Mouse (Mus musculus) ES-Bruce4 (cell line): ENCODE data around the gene Lnpep. TPM values are rescaled to one million over a fixed set of nuclear protein-coding genes. Genes with fewer than 3 reads are reported as not detected.

ENCODE experiments used
- H3K27ac ChIP-seq: 2 replicates; pipeline ENCODE4 v1.5.1; 2012; ENCODE audit warnings: low read length, inconsistent platforms; ENCODE audit not compliant: insufficient read depth
- H3K27me3 ChIP-seq: 2 replicates; pipeline ENCODE4 v1.6.1; 2012; ENCODE audit warnings: mild to moderate bottlenecking, low read length, inconsistent platforms; ENCODE audit not compliant: control insufficient read depth, poor library complexity, insufficient read depth, severe bottlenecking
- H3K36me3 ChIP-seq: 2 replicates; pipeline ENCODE4 v1.6.1; 2012; ENCODE audit warnings: inconsistent platforms, mild to moderate bottlenecking, low read length, moderate library complexity; ENCODE audit not compliant: control insufficient read depth, poor library complexity, insufficient read depth, severe bottlenecking
- H3K4me1 ChIP-seq: one replicate; pipeline ENCODE4 v1.8.1; 2011; ENCODE audit warnings: low read length; ENCODE audit not compliant: control insufficient read depth, insufficient read depth
- H3K4me3 ChIP-seq: 2 replicates; pipeline ENCODE4 v1.5.1; 2011; ENCODE audit warnings: low read depth, mild to moderate bottlenecking, low read length
- H3K9ac ChIP-seq: 2 replicates; pipeline ENCODE4 v1.6.1; 2012; ENCODE audit warnings: low read depth, mild to moderate bottlenecking, inconsistent platforms; ENCODE audit not compliant: poor library complexity, severe bottlenecking
- H3K9me3 ChIP-seq: replicated peaks from 2 replicates; pipeline ENCODE4 v1.6.1; 2012; ENCODE audit warnings: mild to moderate bottlenecking, low read length, inconsistent platforms; ENCODE audit not compliant: control insufficient read depth, poor library complexity, insufficient read depth, severe bottlenecking
- CTCF ChIP-seq: IDR thresholded peaks from one replicate; pipeline ENCODE4 v1.8.1; 2011; ENCODE audit warnings: low read depth, low read length
- EP300 ChIP-seq: IDR thresholded peaks from 2 replicates; pipeline ENCODE4 v1.6.1; 2011; ENCODE audit warnings: low read depth, low read length; ENCODE audit not compliant: insufficient read depth
- POLR2A ChIP-seq: IDR thresholded peaks from one replicate; pipeline ENCODE4 v1.8.1; 2011; ENCODE audit warnings: low read length; ENCODE audit not compliant: insufficient read depth
- polyA plus RNA-seq: library from polyadenylated mRNA; stranded (reverse); fragments of >200 nt; gene quantifications from 2 replicates; pipeline ENCODE4 v1.2.4, GENCODE M21; 2011; ENCODE audit warnings: low read depth; ENCODE audit not compliant: missing spikeins, insufficient read depth, insufficient read length

The Lnpep gene
- 60.5 and 63.5 TPM in 2 replicates for polyA plus RNA-seq

DNA sequence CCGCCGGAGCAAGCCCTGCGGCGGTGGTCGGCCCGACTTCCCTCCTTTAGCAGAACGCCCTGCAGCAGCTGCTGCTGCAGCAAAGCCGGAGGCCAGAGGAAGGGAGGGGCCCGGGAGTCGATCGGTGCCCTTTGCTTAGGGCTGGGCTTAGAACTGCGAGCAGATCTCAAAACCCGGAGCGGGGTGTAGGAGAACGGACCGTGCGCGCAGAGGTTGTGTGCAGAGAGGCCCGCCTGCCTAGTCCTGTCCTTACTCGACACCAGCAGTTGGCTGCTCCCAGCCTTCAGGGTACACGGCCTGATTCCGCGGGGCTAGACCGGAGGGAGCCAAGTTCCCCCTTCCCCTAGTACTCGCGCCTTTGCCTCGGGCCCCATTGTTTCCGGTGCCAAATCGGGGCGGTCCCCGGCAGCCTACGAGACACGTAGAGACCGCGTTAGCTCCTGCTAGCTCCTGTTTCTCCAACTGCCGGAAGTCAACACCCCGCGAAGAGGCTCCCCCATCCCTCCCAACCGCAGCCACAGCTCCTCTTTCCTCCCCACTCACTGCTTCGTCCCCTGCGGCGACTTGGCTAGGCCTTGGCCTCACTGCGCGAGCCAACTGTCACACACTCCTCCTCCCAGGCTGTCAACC is at the start of gene Lnpep:
Gene Lnpep, minus strand, starts transcription at position 94 of the 630 bp plus-strand sequence.
- TF ChIP-seq POLR2A (peak; percentile 35), CTCF (no peak), EP300 (peak; percentile 64; the same call in 1 of the 2 replicates)
- Histone ChIP-seq H3K9ac (peak within 1 kb of the TSS; percentile 78), H3K27ac (peak within 1 kb of the TSS; percentile 94), H3K4me1 (no peaks in the 10 kb centered on the region), H3K4me3 (peak within 1 kb of the TSS; percentile 97), H3K27me3 (no peaks in the 10 kb centered on the region), H3K9me3 (peaks cover 13% of the 10 kb centered on the region), H3K36me3 (no peaks in the 10 kb centered on the region)

DNA sequence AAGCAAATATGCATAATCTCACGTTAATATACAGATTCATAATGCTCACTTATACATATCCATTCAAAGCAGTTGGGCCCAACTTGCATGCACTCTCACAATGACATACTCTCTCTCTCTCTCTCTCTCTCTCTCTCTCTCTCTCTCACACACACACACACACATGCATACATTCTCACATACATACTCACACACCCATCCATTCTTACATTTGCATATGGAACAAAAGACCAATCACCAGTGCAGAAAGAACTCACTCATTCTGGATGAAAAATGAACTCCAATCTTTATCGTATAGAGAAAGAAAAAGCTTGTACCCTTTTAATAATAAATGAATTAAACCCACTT is 31.0 kb upstream of the Lnpep start:
- Histone ChIP-seq H3K27ac (no peak overlapping the region), H3K4me1 (no peaks in the 10 kb centered on the region), H3K27me3 (no peaks in the 10 kb centered on the region), H3K36me3 (no peaks in the 10 kb centered on the region), H3K9me3 (no peaks in the 10 kb centered on the region), H3K4me3 (no peak overlapping the region), H3K9ac (no peak overlapping the region)
- TF ChIP-seq EP300 (no peak), POLR2A (no peak), CTCF (no peak)

DNA sequence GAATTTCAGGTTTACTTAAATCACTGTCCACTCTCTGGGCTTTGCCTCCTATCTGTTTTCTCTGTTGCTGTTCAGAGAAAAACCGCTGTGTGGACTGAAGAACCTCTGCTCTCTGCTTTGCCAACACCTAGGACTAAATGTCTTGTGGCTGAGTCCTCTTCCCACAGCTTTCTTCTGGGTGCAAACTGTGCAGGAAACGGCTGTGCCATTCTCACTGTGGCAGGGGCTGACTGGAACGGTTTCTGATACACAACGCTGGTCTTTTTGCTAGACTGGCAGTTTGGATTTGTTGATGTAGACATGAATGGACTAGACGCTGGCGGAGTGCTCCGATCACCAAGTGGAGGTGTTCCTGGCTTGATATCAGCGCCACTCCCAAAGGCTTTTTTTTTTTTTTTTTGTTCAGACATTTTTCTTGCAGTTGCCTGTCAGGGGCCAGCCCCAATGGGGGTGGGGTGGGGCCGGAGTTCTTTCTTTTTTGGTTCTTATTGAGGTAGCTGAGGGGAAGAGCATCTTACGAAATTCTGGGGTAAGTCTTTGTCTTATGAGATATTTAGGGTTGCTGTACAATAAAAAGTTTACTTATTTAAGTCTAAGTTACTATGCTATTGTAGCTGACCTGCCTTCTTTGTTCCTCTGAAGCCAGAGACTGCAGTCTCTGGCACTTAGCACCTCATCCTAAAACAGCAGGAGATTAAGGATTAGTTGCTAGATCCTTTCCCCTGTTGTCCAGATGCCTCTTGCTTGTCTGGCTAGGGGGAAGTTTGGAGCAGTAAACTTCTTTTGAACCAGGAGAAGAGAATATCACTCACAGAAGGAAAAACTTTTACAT is 30.4 kb upstream of the Lnpep start:
- H3K27ac ChIP-seq: no peak overlapping the region
- H3K4me3 ChIP-seq: no peak overlapping the region
- no peaks in the 10 kb centered on the region for H3K27me3 ChIP-seq
- H3K36me3 ChIP-seq: no peaks in the 10 kb centered on the region
- no peaks in the 10 kb centered on the region for H3K9me3 ChIP-seq
- H3K9ac ChIP-seq: 0 out of 2 replicates have a peak overlapping the region, but pooled peaks have one; percentile 53
- H3K4me1 ChIP-seq: no peaks in the 10 kb centered on the region
- TF ChIP-seq CTCF (no peak), POLR2A (no peak)

DNA sequence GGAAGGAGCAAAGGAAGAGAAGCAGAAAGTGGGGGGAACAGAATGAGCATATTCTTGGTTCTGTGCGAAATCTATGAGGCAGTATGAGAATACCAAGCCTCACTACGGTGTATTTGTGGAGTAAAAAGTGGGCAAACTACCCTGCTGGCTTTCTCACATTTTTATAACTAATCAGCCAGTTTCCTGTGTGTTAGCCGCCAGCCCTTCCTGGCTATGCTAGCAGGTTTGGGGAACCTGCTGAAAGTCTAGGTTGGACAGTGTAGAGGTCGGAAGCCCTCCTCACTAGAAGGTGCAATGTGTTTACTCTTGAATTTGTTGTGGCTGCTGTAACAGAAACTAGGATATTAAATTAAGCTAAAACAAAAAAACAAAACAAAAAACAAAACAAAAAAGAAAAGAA is 27.7 kb upstream of the Lnpep start:
- H3K4me3 ChIP-seq: no peak overlapping the region
- no peaks in the 10 kb centered on the region for H3K4me1 ChIP-seq
- no peak overlapping the region for H3K27ac ChIP-seq
- TF ChIP-seq CTCF: no peak
- TF ChIP-seq POLR2A: no peak
- no peak for TF ChIP-seq EP300
- H3K27me3 ChIP-seq: no peaks in the 10 kb centered on the region
- H3K9me3 ChIP-seq: no peaks in the 10 kb centered on the region
- H3K9ac ChIP-seq: no peak overlapping the region
- H3K36me3 ChIP-seq: no peaks in the 10 kb centered on the region

DNA sequence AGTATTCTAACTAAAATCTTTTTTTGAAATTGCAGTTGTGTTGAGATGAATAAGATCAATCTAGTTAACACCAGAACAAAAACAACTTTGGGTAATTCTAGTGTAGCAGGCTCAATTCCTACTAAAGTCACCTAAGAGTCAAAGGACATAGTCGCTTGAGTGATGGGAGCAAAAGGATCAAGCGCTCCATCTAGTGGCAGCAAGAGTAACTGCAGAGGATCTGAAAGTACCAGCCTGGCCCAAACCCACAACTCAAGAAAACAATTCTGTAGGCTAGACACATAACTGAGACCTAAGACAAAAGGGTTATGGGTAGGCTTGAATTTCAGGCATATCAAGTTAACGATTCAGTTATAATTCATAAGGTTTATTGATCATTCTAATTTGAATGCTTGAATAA is 20.9 kb upstream of the Lnpep start:
- Histone ChIP-seq H3K27ac (no peak overlapping the region), H3K9ac (no peak overlapping the region), H3K4me1 (no peaks in the 10 kb centered on the region), H3K4me3 (no peak overlapping the region), H3K36me3 (no peaks in the 10 kb centered on the region), H3K27me3 (no peaks in the 10 kb centered on the region), H3K9me3 (no peaks in the 10 kb centered on the region)
- TF ChIP-seq POLR2A: no peak
- no peak for TF ChIP-seq EP300
- peak; percentile 48 for TF ChIP-seq CTCF

DNA sequence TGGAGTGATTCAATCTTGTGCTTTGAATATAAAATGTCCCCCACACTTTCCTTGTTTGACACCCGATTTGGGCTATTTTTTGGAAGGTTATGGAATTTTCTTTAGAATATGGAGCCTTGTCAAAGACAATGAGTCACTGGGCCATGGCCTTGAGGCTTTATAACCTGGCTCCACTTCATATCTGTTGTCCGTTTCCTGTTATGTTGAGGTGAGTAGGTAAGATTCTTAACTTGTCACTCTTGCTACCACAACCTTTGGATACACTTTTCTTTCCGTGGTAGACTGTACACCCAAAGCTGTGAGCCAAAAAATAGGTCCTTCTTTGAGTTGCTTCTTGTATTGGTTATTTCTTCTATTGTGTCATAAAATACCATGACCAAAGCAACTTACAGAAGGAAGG is 12.5 kb upstream of the Lnpep start:
- no peaks in the 10 kb centered on the region for H3K9me3 ChIP-seq
- TF ChIP-seq CTCF: no peak
- no peak for TF ChIP-seq POLR2A
- no peak for TF ChIP-seq EP300
- H3K9ac ChIP-seq: no peak overlapping the region
- no peak overlapping the region for H3K27ac ChIP-seq
- H3K27me3 ChIP-seq: no peaks in the 10 kb centered on the region
- no peak overlapping the region for H3K4me3 ChIP-seq
- no peaks in the 10 kb centered on the region for H3K4me1 ChIP-seq
- H3K36me3 ChIP-seq: no peaks in the 10 kb centered on the region
